Mouse (Mus musculus): ENCODE results near the gene Tmem44. TPM values are rescaled to one million over a fixed set of nuclear protein-coding genes. Genes with fewer than 3 reads are reported as not detected.

The Tmem44 gene
- not detected for polyA plus RNA-seq (2017; shearing (Covaris generic))

GRCm38 (mm10) chr16:30550748-30551192 is at the start of gene Tmem44:
Tmem44 (minus strand) TSS chr16:30550842.

DNA sequence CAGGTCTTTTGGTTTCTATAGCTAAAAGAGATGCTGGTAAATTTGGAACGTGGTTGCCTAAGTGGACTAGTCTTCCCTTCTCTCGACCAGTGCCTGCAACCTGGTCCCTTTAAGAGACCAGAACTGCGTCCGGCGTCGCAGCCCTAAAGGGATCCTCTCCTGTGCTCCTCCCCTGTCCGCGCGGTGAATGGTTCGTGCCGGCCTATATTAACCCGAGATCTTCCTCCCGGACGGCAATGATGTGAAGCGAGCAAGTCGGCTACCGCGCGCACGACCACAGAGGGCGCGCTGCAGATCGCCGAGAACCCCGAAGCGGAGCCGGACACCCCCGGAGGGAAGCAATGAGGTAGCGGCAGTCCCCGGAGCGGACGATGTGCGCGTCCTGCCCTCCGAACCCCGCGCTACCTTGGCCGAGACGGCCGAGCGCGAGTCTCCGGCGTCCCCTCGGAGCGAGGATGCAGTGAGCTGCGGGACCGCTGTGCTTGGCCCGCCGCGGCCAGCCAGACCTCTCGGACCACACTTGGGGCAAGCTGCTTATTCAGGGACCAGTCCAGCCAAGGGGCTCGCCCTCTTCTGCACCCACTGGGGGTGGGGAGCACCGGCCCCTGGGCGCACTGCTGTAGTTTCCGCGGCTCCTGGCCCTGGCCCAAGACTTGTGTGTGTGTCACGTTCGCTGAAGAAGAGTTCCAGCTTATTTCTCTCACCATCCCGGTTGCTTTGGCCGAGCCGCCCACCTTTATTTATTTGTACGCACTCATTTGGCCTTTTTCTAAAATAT is 49.0 kb upstream of the Tmem44 start, which contains the start of gene Fam43a:
Gene Fam43a (plus strand): TSS at position 233 of the 778 bp plus-strand sequence.

GRCm38 (mm10) chr16:30587494-30588327 is 37.1 kb upstream of the Tmem44 start, which contains the start of gene Lsg1:
Lsg1 (minus strand) TSS chr16:30587592.

Other genes with a start within 250 kb of the Tmem44 start
- gene Gp5, start 240.1 kb downstream of the Tmem44 start, polyA plus RNA-seq (2017; shearing (Covaris generic)) = not detected
- gene Atp13a3, start 144.9 kb downstream of the Tmem44 start, polyA plus RNA-seq (2017; shearing (Covaris generic)) = 81.6 TPM
- gene Lsg1, start 36.8 kb upstream of the Tmem44 start, polyA plus RNA-seq (2017; shearing (Covaris generic)) = 84.6 TPM
- 0.22 TPM for gene Fam43a, start 48.9 kb upstream of the Tmem44 start, polyA plus RNA-seq (2017; shearing (Covaris generic))